In genomic region chr9:89906645-89907044, GRCm38 (mm10) we compare ENCODE assay signal across 18 mouse cellular contexts. TPM values are rescaled to one million over a fixed set of nuclear protein-coding genes. Genes with fewer than 3 reads are reported as not detected.
A peak's percentile ranks its signal among the peaks of the same experiment; 100 is the strongest.
DNase-seq lines count a peak whose midpoint lies in the region; ATAC-seq and TF ChIP-seq lines count a peak whose summit lies in the region.
"Had no signal": no experiment of that assay in that cellular context is flagged by ENCODE, and none has a peak within 500 bp of the region (broad histone marks: within the 10 kb centered on the region; RNA-seq: fewer than 3 reads in every experiment).

No protein-coding gene starts in this region.

- peaks cover 6% of the 10 kb centered on the region; the same call in 1 of the 2 replicates for H3K4me1 ChIP-seq in limb, embryonic 14.5 days (ENCODE audit: control insufficient read depth, insufficient read depth, low read length)
- H3K4me1 ChIP-seq in limb, embryonic 10.5 days, result peaks cover 27% of the 10 kb centered on the region
- H3K4me1 ChIP-seq in limb, embryonic 15.5 days, result peaks cover 30% of the 10 kb centered on the region
- 0 out of 2 replicates have a peak, but pooled peaks cover 7% of the 10 kb centered on the region for H3K4me1 ChIP-seq in stomach, postnatal 0 days (replicated peaks; ENCODE audit: control insufficient read depth, insufficient read depth)

- peak; percentile 52 for DNase-seq in limb, embryonic 14.5 days (ENCODE audit: low spot score)
- no peak for DNase-seq in limb, embryonic 10.5 days (ENCODE audit: low spot score)
- peak; percentile 33 for DNase-seq in Muller cell, postnatal 12 days (ENCODE audit: inconsistent ontology term)
- no peak for DNase-seq in stomach, postnatal 0 days (ENCODE audit: low spot score)
- no peak for DNase-seq in cerebellum, adult 8-10 months
- DNase-seq: adrenal gland, postnatal 14 days; cerebellum, adult 11-12 months; cerebellum, postnatal 36 days; forebrain, postnatal 0 days; gastrocnemius, adult 2 months; gastrocnemius, postnatal 25 days had no signal

- no peak overlapping the region for H3K27ac ChIP-seq in limb, embryonic 14.5 days (replicated peaks; ENCODE audit: low read depth, low read length)
- H3K27ac ChIP-seq in limb, embryonic 10.5 days, result no peak overlapping the region
- H3K27ac ChIP-seq in limb, embryonic 15.5 days, result no peak overlapping the region
- no peak overlapping the region for H3K27ac ChIP-seq in stomach, postnatal 0 days (replicated peaks)
- H3K27ac ChIP-seq: embryonic facial prominence, embryonic 13.5 days; forebrain, embryonic 13.5 days; gastrocnemius, adult 2 months; hindbrain, embryonic 10.5 days had no signal

- ATAC-seq in limb, embryonic 14.5 days (ENCODE audit: low FRiP score, low read depth), result no peak
- 0 out of 2 replicates have a peak, but pooled peaks have one; percentile 50 for ATAC-seq in limb, embryonic 15.5 days (ENCODE audit: insufficient number of reproducible peaks, low FRiP score, low TSS enrichment, low read depth)
- ATAC-seq in stomach, postnatal 0 days (ENCODE audit: low FRiP score, low TSS enrichment), result no peak
- ATAC-seq: forebrain, embryonic 13.5 days; forebrain, postnatal 0 days; hindbrain, embryonic 16.5 days; inflammation-experienced regulatory T-cells, adult 6 months had no signal

- H3K9me3 ChIP-seq in limb, embryonic 14.5 days (ENCODE audit: control insufficient read depth, low read length), result no peaks in the 10 kb centered on the region
- H3K9me3 ChIP-seq in limb, embryonic 10.5 days (replicated peaks), result no peaks in the 10 kb centered on the region
- no peaks in the 10 kb centered on the region for H3K9me3 ChIP-seq in limb, embryonic 15.5 days
- H3K9me3 ChIP-seq in stomach, postnatal 0 days (ENCODE audit: control insufficient read depth, low read length), result no peaks in the 10 kb centered on the region
- H3K9me3 ChIP-seq: embryonic facial prominence, embryonic 13.5 days; forebrain, embryonic 13.5 days; heart, embryonic 12.5 days; hindbrain, embryonic 10.5 days had no signal

- H3K9ac ChIP-seq in limb, embryonic 14.5 days (ENCODE audit: low read depth, low read length, severe bottlenecking), result no peak overlapping the region
- no peak overlapping the region for H3K9ac ChIP-seq in limb, embryonic 15.5 days
- H3K9ac ChIP-seq in stomach, postnatal 0 days (ENCODE audit: low read length), result no peak overlapping the region
- H3K9ac ChIP-seq: embryonic facial prominence, embryonic 13.5 days; forebrain, embryonic 13.5 days; forebrain, postnatal 0 days; heart, embryonic 12.5 days had no signal

- no peak for TF ChIP-seq POLR2A in limb, embryonic 14.5 days (IDR thresholded peaks at IDR 0.05; ENCODE audit: borderline replicate concordance, extremely low read depth, insufficient read depth, insufficient read length)

- TF ChIP-seq EP300 in stomach, postnatal 0 days (optimal IDR thresholded peaks at IDR 0.05), result no peak

- H3K27me3 ChIP-seq in limb, embryonic 14.5 days (ENCODE audit: control insufficient read depth, insufficient read depth, low read length), result peaks cover 57% of the 10 kb centered on the region
- peaks cover 66% of the 10 kb centered on the region for H3K27me3 ChIP-seq in limb, embryonic 10.5 days (ENCODE audit: low read depth, poor library complexity, severe bottlenecking)
- peaks cover 68% of the 10 kb centered on the region for H3K27me3 ChIP-seq in limb, embryonic 15.5 days
- H3K27me3 ChIP-seq in stomach, postnatal 0 days (ENCODE audit: control insufficient read depth, insufficient read depth, low read length), result peaks cover 23% of the 10 kb centered on the region; the same call in 1 of the 2 replicates

- H3K4me2 ChIP-seq in limb, embryonic 14.5 days (replicated peaks; ENCODE audit: low read depth, low read length, severe bottlenecking), result no peak overlapping the region
- no peak overlapping the region for H3K4me2 ChIP-seq in limb, embryonic 15.5 days
- no peak overlapping the region for H3K4me2 ChIP-seq in stomach, postnatal 0 days (replicated peaks; ENCODE audit: low read depth)
- H3K4me2 ChIP-seq: embryonic facial prominence, embryonic 13.5 days; forebrain, embryonic 13.5 days; heart, embryonic 12.5 days had no signal

- TF ChIP-seq CTCF in stomach, postnatal 0 days (IDR thresholded peaks at IDR 0.05; ENCODE audit: low read depth), result no peak

- H3K4me3 ChIP-seq in limb, embryonic 14.5 days (replicated peaks; ENCODE audit: low read length), result no peak overlapping the region
- H3K4me3 ChIP-seq in limb, embryonic 10.5 days, result no peak overlapping the region
- no peak overlapping the region for H3K4me3 ChIP-seq in limb, embryonic 15.5 days
- no peak overlapping the region for H3K4me3 ChIP-seq in stomach, postnatal 0 days (ENCODE audit: low read depth, low read length)
- H3K4me3 ChIP-seq: embryonic facial prominence, embryonic 13.5 days; forebrain, embryonic 13.5 days; gastrocnemius, adult 2 months; heart, embryonic 12.5 days; hindbrain, embryonic 10.5 days had no signal

- H3K36me3 ChIP-seq in limb, embryonic 14.5 days (ENCODE audit: control insufficient read depth, insufficient read depth, low read length), result no peaks in the 10 kb centered on the region
- no peaks in the 10 kb centered on the region for H3K36me3 ChIP-seq in limb, embryonic 10.5 days
- no peaks in the 10 kb centered on the region for H3K36me3 ChIP-seq in limb, embryonic 15.5 days
- no peaks in the 10 kb centered on the region for H3K36me3 ChIP-seq in stomach, postnatal 0 days (ENCODE audit: control insufficient read depth, insufficient read depth, low read length)
- H3K36me3 ChIP-seq: embryonic facial prominence, embryonic 13.5 days; heart, embryonic 12.5 days; hindbrain, embryonic 10.5 days had no signal

RNA-seq across cellular contexts. Expression of gene Rasgrf1, which starts 3.1 kb away (rescaled TPM):
- polyA plus RNA-seq in limb, embryonic 14.5 days (2012; rRNA removed), result 1.1 TPM in 2 replicates
- 0.55 and 0.98 TPM in 2 replicates for polyA plus RNA-seq in limb, embryonic 14.5 days (2014; fragmentation: Nextera tagmentation; extraction: Ambion mirVana)
- polyA plus RNA-seq in limb, embryonic 10.5 days (2016; fragmentation: Nextera tagmentation; extraction: Ambion mirVana), result 0.16 TPM in 1 of 2 replicates, not detected in the other
- 0.46 and 0.58 TPM in 2 replicates for polyA plus RNA-seq in limb, embryonic 15.5 days (2015; fragmentation: Nextera tagmentation; extraction: Ambion mirVana)
- 0.13 and 0.22 TPM in 2 replicates for polyA plus RNA-seq in stomach, postnatal 0 days (2015; fragmentation: Nextera tagmentation; extraction: Ambion mirVana)

Comparison
In these comparisons a context has a peak if more than half of its experiments do, and no peak if none do; other contexts are left out.
1. DNase-seq: peak in limb, embryonic 14.5 days (single experiment) and Muller cell, postnatal 12 days (single experiment); none in limb, embryonic 10.5 days (single experiment), stomach, postnatal 0 days (single experiment) and cerebellum, adult 8-10 months (single experiment).